Mouse (Mus musculus): ENCODE data around the gene Trpm7.

DNA sequence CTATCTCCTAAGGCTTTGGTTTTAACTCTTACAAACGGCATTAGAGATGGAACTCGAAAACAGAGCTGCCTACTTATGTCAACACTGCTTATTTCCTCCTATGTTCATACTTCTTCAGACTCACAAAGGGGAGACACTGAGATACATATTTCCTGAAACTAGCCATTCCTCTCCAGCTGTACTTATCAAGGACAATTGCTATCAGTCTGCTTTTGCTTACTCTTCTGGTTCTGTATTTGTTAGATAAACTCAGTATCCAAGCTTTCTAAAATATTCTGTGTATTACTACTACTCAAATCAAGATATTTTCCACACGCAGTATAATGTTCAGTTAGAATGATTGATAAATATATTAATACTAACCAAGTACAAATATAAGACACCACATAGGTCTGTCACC is 74.0 kb downstream of the Trpm7 start:
- TF ChIP-seq GATA1 (IDR thresholded peaks at IDR 0.05; ENCODE audit: borderline replicate concordance, low read length) (no peak), FLI1 (IDR thresholded peaks at IDR 0.05; ENCODE audit: low read length) (no peak)
